Mouse (Mus musculus): ENCODE measurements around the gene Olfr1255.

The Olfr1255 gene

DNA sequence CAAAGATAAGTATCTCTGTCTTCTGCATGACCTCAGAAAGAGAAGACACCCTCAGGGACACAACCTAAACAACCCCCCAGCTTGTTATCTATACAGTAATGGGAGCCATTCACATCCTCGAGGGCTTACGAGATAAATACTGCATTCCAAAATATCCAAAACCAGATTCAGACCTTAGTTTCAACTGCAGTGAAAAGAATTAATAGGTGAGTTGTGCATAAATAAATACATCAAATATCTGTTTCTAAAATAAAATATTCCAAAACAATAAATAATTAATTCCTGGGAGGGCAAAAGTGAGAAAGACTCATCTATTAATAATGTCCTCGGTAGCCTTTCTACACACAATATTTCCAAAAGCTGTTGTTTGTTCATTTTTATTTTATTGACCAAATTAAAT lies at the start of gene Olfr1255:
Olfr1255 (plus strand) TSS at position 301 of the 400 bp plus-strand sequence.
- no peak for DNase-seq

DNA sequence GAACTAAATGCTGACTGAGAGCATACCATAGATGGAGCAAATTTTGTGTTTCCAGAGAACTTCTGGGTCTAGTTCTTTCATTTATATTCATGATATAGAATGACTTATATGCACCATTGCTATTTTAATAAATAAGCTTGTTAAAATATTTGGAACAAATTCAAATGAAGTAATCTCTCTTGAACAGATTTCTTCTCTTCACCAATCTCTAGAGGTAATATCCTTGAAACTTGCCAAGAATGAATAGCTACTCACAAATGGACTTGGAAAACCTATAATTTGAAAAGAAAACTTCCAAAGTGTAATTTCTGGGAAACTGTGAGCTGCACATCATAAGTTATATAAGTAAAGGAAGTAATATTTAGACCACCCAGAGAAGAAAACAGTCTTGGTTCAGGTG lies 18.3 kb upstream of the Olfr1255 start, which contains the start of gene Olfr1254:
Olfr1254 (minus strand) TSS at position 101 of the 400 bp plus-strand sequence.
- DNase-seq: no peak

DNA sequence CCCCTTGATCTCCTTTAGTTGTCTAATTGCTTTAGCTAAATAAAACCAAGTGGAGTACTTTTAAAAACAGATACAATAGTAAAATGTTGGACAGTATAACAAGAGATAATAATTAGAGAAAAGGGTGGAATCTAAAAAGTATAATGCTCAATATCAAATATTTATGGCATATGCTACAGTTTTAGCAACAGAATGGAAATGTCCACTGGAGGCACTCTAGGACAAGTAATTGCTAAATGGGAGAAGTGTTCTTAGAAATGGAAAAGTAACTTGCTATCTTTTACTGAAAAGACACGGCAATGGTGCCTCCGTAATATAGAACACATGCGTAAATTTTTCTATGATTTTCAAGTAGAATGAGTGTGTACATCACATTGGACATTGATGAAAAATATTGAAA lies 12.3 kb upstream of the Olfr1255 start:
- DNase-seq: no peak

DNA sequence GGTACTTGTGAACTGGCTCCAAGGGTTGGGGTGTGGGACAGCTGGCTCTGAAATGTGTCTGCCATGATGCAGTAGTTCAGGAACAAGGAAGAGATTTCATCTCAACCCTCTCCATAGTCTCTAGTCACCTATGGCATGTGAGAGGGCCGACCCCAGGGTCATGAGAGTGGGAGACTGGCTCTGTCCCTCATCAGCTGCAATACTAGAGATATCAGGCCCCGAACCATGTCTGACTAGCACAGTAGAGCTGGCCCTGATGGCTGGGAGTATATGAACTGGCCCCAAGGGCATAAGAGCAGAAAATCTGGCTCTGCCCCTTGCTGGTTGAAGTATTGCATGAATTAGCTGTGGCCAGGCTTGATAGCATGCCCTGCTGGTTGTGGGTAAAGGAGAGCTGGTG lies 1.1 kb upstream of the Olfr1255 start:
- no peak for DNase-seq

DNA sequence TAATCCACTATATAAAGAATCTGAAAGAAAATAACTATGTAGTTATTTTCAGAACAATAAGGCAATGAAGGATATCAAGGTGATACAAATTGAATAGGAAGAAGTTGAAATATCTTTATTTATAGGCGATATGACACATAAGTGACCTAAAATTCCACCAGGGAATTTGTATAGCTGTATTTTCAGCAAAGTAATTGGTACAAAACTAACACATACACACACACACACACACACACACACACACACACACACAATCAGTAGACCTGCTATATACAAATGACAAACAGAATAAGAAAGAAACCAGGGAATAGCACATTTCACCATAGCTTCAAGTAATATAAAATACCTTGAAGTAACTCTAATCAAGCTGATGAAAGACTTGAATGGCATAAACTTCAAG lies 8.4 kb downstream of the Olfr1255 start:
- DNase-seq: no peak

DNA sequence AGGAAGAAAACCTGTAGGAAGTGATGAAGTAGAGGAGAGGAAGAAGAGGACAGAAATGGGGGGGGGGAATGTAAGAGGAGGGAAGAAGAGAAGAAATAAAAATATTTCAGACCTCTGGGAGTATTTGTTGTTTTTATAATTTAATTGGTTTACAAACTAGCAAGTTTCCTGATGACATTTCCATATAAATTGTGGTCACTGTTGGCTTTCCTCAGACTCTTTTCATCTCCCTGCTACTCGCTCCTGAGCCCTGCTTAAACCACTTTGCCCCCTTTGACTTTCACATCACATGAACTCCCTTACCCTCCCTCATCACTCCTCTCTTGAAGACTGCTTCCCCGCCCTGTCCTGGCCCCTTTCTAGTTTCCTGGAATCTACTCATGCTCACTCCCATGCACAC lies 29.6 kb downstream of the Olfr1255 start, which contains the start of gene Olfr1256:
Olfr1256 (minus strand) TSS at position 101 of the 400 bp plus-strand sequence.
- DNase-seq: no peak

DNA sequence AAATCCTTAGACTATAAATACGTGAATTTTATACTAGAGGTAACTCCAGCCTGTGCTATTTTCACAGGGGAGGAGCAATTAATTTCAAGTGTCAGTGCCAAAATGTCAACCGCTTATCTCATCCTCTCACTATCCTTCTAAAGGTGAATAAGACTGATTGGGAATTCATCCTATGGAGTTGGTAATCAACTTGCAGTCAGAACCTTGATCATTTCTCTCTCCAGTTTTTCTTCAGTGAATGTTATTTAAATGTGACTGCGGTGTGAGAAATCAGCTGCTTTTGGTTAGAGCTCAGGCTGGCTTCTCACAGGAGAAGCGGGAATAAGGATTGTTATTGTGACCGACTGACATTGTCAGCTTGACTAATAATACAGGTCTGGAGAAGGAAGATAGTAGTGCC lies 36.3 kb downstream of the Olfr1255 start, which contains the start of gene Olfr48:
Olfr48 (minus strand) TSS at position 101 of the 400 bp plus-strand sequence.
- DNase-seq: no peak

DNA sequence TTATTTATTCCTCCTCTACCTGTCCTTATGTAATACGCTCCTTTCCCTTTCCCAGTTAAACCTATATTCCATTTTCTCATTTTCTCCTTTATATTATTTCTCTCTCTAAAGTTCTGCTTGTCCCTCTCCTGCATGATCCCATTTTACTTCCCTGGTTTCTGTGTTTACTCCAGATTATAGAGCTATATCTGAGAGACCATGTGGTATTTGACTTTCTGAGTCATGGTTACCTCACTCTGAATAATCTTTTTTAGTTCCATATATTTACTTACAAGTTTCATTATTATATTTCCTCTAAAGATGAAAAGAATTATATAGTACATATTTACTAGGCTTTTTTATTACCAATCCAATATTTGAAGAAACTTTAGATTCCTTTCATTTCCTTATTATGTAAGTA lies 37.4 kb downstream of the Olfr1255 start:
- no peak for DNase-seq

All from liver (tissue).